Mouse (Mus musculus) embryonic facial prominence, embryonic 15.5 days (tissue): ENCODE data around the gene Odf3l2. TPM values are rescaled to one million over a fixed set of nuclear protein-coding genes. Genes with fewer than 3 reads are reported as not detected.

Experiments
- ATAC-seq: fragments of 200-750 bp; cut with Nextera tagmentation; 2 replicates; pipeline ENCODE4 v1.8.0; 2017; ENCODE audit warnings: low read depth, moderate TSS enrichment; ENCODE audit not compliant: insufficient number of reproducible peaks, low FRiP score, low TSS enrichment
- H3K27ac ChIP-seq: fragments of 300-500 bp; sonication (generic); replicated peaks from 2 replicates; pipeline ENCODE4 v1.5.1; 2015; ENCODE audit warnings: mild to moderate bottlenecking, inconsistent platforms
- H3K27me3 ChIP-seq: fragments of 300-500 bp; sonication (generic); 2 replicates; pipeline ENCODE4 v1.6.1; 2015; ENCODE audit warnings: inconsistent platforms
- H3K36me3 ChIP-seq: fragments of 300-500 bp; sonication (generic); 2 replicates; pipeline ENCODE4 v1.6.1; 2015; ENCODE audit warnings: mild to moderate bottlenecking, inconsistent platforms
- H3K4me1 ChIP-seq: fragments of 300-500 bp; sonication (generic); 2 replicates; pipeline ENCODE4 v1.6.1; 2015; ENCODE audit warnings: inconsistent platforms
- H3K4me2 ChIP-seq: fragments of 300-500 bp; sonication (generic); replicated peaks from 2 replicates; pipeline ENCODE4 v1.6.1; 2015; ENCODE audit warnings: mild to moderate bottlenecking, inconsistent platforms
- H3K4me3 ChIP-seq: fragments of 300-500 bp; sonication (generic); replicated peaks from 2 replicates; pipeline ENCODE4 v1.5.1; 2015; ENCODE audit warnings: mild to moderate bottlenecking, inconsistent platforms
- H3K9ac ChIP-seq: fragments of 300-500 bp; sonication (generic); 2 replicates; pipeline ENCODE4 v1.6.1; 2015; ENCODE audit warnings: inconsistent platforms
- H3K9me3 ChIP-seq: fragments of 300-500 bp; sonication (generic); replicated peaks from 2 replicates; pipeline ENCODE4 v1.6.1; 2016; ENCODE audit warnings: inconsistent platforms
- WGBS: fragments of 180-500 bp; shearing (Covaris S2); methylation state at CpG from one replicate; pipeline ENCODE4 v1.1.7; 2015; 5-methylcytosine and 5-hydroxymethylcytosine counted together
- polyA plus RNA-seq: library from polyadenylated mRNA; unstranded; fragments of >200 nt; fragmentation: Nextera tagmentation; extraction: Ambion mirVana; gene quantifications from 2 replicates; pipeline ENCODE4 v1.2.1, GENCODE M21; 2015

The Odf3l2 gene
- not detected in 2 replicates for polyA plus RNA-seq

DNA sequence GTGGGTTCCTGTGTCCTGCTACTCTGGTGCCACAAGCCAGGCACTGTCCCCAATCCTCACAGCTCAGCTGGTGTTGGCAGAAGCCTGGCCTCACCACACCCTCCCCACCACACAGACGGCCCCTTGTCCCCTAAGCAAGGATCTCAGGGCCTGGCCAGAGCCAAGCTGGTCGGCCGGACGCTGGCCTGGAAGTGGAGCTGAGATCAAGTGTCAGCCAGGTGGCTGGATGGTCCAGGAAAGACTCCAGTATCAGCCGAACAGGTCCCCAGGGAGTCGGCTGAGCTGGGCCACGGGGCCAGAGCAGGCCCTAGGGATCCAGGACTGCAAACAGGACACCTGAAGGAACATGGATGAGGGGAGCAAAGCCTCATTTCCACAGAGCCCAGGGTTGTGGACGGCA is at the start of gene Odf3l2:
TSS of gene Odf3l2 (minus strand) at position 28 of the 400 bp plus-strand sequence.
- H3K4me2 ChIP-seq = no peak within 1 kb of the TSS
- H3K9me3 ChIP-seq = no peaks in the 10 kb centered on the region
- H3K9ac ChIP-seq = no peak within 1 kb of the TSS
- WGBS = 55% methylated on average over 8 of the region's 8 CpGs
- no peak for ATAC-seq
- no peaks in the 10 kb centered on the region for H3K36me3 ChIP-seq
- no peak within 1 kb of the TSS for H3K27ac ChIP-seq
- H3K4me1 ChIP-seq = no peaks in the 10 kb centered on the region
- no peak within 1 kb of the TSS for H3K4me3 ChIP-seq
- no peaks in the 10 kb centered on the region for H3K27me3 ChIP-seq

DNA sequence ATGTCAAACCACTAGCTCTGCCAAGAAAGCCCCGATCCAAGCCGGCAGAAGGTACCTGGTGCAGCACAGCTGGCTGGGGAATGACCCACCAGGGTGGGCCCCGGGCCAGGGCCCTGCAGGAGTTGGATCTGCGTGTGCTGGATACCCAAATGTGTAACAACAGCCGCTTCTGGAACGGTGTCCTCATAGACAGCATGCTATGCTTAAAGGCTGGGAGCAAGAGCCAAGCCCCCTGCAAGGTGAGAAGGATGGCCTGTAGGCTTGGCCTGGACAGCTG is 48.8 kb upstream of the Odf3l2 start:
- 89% methylated on average over 6 of the region's 6 CpGs for WGBS
- no peak for ATAC-seq
- no peak overlapping the region for H3K4me3 ChIP-seq
- H3K27ac ChIP-seq = no peak overlapping the region
- no peaks in the 10 kb centered on the region for H3K9me3 ChIP-seq
- peaks cover 1% of the 10 kb centered on the region for H3K36me3 ChIP-seq
- H3K4me1 ChIP-seq = peaks cover 17% of the 10 kb centered on the region
- H3K9ac ChIP-seq = no peak overlapping the region
- no peaks in the 10 kb centered on the region for H3K27me3 ChIP-seq
- H3K4me2 ChIP-seq = no peak overlapping the region

DNA sequence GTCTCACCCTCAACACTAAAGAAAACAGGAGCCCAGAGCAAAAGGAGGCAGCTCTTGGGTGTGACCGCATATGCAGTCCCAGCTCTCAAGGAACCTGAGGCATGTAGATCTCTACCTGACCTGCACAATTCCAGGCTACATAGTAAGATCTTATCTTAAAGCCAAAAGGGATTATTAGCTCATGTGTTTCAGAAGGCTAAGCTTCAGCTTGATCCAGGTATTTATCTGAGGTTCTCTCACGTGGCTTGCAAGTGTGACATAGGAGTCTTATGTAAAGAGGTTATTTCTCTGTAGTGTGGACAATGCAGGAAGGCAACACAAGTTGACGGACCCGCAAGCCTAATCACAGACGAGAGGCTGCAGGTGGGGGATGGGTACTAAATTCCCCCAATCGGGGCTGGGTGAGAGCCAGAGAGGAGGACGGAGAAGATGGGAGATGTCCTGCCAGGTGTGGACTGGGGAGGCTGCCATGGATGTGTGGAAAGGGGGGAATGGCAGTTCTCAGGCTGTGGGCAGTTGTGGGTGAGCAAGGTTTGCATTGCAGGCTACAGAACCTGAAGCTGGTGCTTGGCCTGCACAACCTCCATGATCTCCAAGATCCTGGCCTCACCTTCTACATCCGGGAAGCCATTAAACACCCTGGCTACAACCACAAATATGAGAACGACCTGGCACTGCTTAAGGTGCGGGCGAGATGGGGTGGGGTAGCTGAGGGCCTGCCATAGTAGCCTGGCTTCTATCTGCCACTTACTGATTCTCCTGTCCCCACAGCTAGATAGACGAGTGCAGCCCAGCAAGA is 48.2 kb upstream of the Odf3l2 start:
- H3K9me3 ChIP-seq = no peaks in the 10 kb centered on the region
- no peak overlapping the region for H3K27ac ChIP-seq
- no peak overlapping the region for H3K4me3 ChIP-seq
- H3K36me3 ChIP-seq = peaks cover 6% of the 10 kb centered on the region
- peaks cover 17% of the 10 kb centered on the region for H3K4me1 ChIP-seq
- no peak for ATAC-seq
- no peaks in the 10 kb centered on the region for H3K27me3 ChIP-seq
- no peak overlapping the region for H3K4me2 ChIP-seq
- 70% methylated on average over 12 of the region's 12 CpGs for WGBS
- no peak overlapping the region for H3K9ac ChIP-seq

DNA sequence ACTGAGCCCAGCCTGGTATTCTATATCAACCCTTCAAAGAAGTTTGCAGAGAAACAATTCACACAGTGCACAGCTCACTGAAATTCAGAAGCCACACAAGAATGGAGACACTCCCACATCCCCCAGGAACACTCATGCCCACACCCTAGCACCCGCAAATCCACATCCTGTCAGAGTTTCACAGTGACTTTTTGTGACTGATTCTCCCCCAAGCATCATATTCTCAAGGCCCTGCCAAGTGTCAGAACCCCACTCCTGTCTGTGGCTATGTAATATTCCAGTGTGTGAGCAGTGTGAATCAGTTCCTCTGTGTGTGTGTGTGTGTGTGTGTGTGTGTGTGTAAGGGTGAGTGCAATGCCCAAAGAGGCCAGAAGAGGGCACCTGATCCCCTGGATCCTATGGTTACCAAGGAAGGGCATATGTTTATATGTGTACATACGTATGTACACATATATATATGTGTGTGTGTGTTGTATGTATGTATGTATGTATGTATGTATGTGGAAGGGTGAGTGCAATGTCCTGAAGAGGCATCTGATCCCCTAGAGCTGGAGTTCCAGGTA is 46.5 kb upstream of the Odf3l2 start:
- peaks cover 17% of the 10 kb centered on the region for H3K4me1 ChIP-seq
- no peak overlapping the region for H3K27ac ChIP-seq
- no peaks in the 10 kb centered on the region for H3K27me3 ChIP-seq
- H3K4me3 ChIP-seq = no peak overlapping the region
- H3K9me3 ChIP-seq = no peaks in the 10 kb centered on the region
- H3K36me3 ChIP-seq = peaks cover 23% of the 10 kb centered on the region
- H3K4me2 ChIP-seq = no peak overlapping the region
- no peak overlapping the region for H3K9ac ChIP-seq
- no peak for ATAC-seq
- 93% methylated on average over 2 of the region's 2 CpGs for WGBS

DNA sequence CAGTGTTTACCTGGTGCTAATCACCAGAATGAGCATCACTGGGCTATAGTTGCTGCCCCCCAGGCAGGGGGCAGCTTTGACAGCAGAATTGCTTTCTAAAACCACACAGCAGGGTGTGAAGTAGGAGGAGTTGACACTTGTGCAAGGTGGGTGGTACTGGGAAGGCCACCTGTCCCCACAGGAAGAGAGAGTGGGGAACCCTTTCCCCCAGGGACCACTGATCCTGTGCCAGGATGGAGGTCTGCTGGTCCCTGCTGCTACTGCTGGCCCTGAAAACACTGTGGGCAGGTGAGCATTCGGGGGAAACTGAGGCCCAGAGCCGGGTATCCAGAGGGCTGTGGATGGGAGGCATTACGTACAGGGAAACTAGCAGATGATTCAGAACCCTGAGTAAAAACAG is 43.6 kb upstream of the Odf3l2 start:
- Histone ChIP-seq H3K9ac (no peak overlapping the region), H3K36me3 (peaks cover 51% of the 10 kb centered on the region), H3K9me3 (no peaks in the 10 kb centered on the region), H3K27ac (no peak overlapping the region), H3K4me2 (no peak overlapping the region), H3K4me1 (peaks cover 3% of the 10 kb centered on the region), H3K27me3 (no peaks in the 10 kb centered on the region), H3K4me3 (no peak overlapping the region)
- WGBS = 95% methylated on average over 3 of the region's 3 CpGs
- ATAC-seq = no peak

DNA sequence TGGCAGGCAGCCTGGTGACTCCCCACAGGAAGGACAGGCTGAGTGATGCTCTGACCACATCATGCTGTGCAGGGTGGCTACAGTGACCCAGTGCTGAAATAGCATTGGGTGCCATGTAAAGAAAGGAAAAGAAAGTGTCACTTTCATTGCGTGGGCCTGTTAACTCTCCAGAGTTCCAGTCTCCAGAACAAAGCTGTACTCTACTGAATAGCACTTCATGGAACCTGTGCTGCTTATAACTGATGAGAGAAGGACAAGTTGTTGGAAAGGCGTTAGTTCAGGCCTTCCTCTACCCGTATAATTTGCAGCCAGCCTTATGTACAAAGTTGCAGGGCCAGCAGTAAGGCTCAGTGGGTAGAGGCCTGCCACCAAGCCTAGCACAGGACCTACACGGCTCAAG is 43.2 kb upstream of the Odf3l2 start, which contains the start of gene Gzmm:
TSS of gene Gzmm (plus strand) at position 301 of the 400 bp plus-strand sequence.
- Histone ChIP-seq H3K9ac (no peak within 1 kb of the TSS), H3K4me2 (no peak within 1 kb of the TSS), H3K27me3 (no peaks in the 10 kb centered on the region), H3K27ac (no peak within 1 kb of the TSS), H3K4me1 (peaks cover 8% of the 10 kb centered on the region), H3K4me3 (no peak within 1 kb of the TSS), H3K36me3 (peaks cover 54% of the 10 kb centered on the region), H3K9me3 (no peaks in the 10 kb centered on the region)
- 86% methylated on average over 4 of the region's 4 CpGs for WGBS
- no peak for ATAC-seq

DNA sequence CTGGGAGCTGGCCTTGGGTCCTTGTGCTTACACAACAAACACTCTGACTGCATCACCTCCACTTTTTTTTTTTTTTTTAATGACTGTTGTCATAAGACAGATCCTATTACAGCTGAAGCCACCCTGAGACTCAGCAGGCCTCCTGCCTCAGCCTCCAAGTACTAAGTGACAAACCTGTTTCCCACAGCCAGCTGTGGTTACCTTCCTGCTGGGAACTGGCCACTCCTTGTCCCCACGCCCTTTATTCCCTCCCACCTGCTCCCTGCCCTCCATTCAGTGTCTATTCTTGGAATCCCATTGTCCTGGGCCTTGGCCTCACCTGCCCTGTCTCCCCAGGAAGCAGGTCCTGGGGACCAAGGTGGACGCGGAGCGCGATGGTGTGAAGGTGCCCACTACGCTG is 42.0 kb upstream of the Odf3l2 start:
- Histone ChIP-seq H3K9me3 (no peaks in the 10 kb centered on the region), H3K4me2 (no peak overlapping the region), H3K36me3 (peaks cover 54% of the 10 kb centered on the region), H3K4me1 (peaks cover 16% of the 10 kb centered on the region), H3K9ac (no peak overlapping the region), H3K27ac (no peak overlapping the region), H3K27me3 (no peaks in the 10 kb centered on the region), H3K4me3 (no peak overlapping the region)
- 95% methylated on average over 6 of the region's 6 CpGs for WGBS
- no peak for ATAC-seq

DNA sequence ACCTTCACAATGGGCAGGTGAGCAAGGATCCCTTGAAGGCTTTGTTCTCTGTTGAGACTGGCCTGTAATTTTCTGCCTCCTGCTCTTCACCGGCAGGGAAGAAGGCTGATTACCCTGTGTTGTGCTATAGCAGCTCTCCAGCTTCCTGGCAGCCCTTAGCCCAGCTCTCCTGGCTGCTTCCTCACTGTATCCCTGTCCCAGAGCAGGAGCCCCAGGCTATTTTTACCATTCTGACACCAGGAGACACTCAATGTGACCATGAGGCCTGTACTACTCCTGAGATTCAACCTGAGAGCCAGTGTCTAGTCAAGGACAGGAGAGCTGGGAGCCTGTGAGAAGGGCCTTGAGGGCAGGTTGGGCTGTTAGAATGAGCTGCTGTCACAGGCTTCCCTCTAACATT is 41.2 kb upstream of the Odf3l2 start:
- WGBS = 86% methylated on average over 1 of the region's 1 CpGs
- no peak for ATAC-seq
- Histone ChIP-seq H3K9ac (no peak overlapping the region), H3K36me3 (peaks cover 54% of the 10 kb centered on the region), H3K4me2 (no peak overlapping the region), H3K9me3 (no peaks in the 10 kb centered on the region), H3K27me3 (no peaks in the 10 kb centered on the region), H3K4me1 (peaks cover 16% of the 10 kb centered on the region), H3K27ac (no peak overlapping the region), H3K4me3 (no peak overlapping the region)

DNA sequence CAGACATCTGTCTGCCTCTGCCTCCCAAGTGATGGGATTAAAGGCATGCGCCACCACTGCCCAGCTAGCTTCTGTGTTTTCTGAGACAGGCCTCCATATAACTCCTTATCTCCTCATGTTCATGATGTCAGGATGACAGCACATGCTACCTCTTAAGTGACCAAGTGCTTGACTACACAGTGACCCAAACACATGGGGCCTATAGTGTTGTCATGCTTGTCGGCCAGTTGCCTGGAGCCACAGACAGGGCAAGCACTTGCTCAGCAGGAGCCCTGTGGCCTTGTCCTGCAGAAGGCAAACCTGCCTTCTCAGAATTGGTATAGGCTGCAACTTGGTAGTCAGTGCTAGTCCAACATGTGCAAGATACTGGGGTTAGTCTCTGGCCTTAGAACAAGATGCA is 40.7 kb upstream of the Odf3l2 start:
- no peak overlapping the region for H3K9ac ChIP-seq
- no peak overlapping the region for H3K4me3 ChIP-seq
- no peaks in the 10 kb centered on the region for H3K27me3 ChIP-seq
- no peak overlapping the region for H3K4me2 ChIP-seq
- peaks cover 54% of the 10 kb centered on the region for H3K36me3 ChIP-seq
- ATAC-seq = no peak
- H3K9me3 ChIP-seq = no peaks in the 10 kb centered on the region
- peaks cover 17% of the 10 kb centered on the region for H3K4me1 ChIP-seq
- WGBS = 85% methylated on average over 2 of the region's 2 CpGs
- H3K27ac ChIP-seq = no peak overlapping the region

DNA sequence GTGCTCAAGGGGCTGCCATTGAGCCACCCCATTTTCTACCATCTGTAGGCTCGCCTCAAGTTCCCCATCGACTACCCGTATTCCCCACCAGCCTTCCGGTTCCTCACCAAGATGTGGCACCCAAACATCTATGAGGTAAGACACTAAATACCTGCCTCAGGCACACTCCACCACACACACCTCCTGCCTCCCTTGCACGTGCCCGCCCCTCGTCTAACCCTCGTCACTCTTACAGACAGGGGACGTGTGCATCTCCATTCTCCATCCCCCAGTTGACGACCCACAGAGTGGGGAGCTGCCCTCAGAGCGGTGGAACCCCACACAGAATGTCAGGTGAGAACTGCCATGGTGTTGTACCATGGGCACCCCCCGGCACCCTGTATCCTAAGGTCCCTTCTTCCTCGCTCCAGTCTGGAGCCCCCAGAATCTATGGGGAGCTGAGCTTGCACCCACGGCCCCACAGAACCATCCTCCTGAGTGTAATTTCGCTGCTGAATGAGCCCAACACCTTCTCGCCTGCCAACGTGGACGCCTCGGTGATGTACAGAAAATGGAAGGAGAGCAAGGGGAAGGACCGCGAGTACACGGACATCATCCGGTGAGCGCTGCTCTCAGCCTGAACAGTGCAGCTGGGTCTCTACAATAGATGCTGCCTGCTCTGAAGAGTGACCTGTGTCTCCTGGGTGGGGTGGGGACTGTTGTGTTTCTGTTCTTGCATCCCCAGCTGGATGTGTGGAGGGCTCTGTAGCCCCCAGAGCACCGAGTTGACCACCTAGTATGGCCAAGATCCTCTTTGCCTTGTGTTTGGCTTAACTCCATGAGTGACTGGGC is 39.4 kb upstream of the Odf3l2 start:
- no peaks in the 10 kb centered on the region for H3K27me3 ChIP-seq
- no peak overlapping the region for H3K4me2 ChIP-seq
- H3K9me3 ChIP-seq = no peaks in the 10 kb centered on the region
- H3K4me1 ChIP-seq = peaks cover 21% of the 10 kb centered on the region
- H3K27ac ChIP-seq = no peak overlapping the region
- H3K4me3 ChIP-seq = no peak overlapping the region
- H3K36me3 ChIP-seq = peaks cover 54% of the 10 kb centered on the region
- no peak overlapping the region for H3K9ac ChIP-seq
- no peak for ATAC-seq
- 91% methylated on average over 25 of the region's 25 CpGs for WGBS
